In the genomic region with DNA sequence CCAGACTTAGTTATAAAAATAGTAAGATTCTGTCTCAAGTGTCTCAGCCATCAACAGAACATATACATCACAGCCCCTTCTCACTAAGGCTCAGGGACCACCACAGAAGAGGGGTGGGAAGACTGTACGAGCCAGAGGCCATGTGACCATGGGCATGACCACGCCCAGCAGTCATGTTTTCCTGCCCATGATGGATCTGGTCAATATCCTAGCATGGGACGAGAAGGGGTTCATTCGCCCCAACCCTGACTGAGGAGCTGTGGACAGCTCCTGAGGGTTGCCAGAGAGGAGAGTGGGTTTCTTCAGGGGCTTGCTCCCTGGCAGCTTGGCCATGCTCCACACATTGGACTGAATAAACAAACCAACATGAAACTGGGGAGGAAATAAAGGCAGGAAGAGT, we compare ENCODE assay signal across 30 mouse cellular contexts.
"Had no signal": no experiment of that assay in that cellular context is flagged by ENCODE, and none has a peak within 500 bp of the region (broad histone marks: within the 10 kb centered on the region; RNA-seq: fewer than 3 reads in every experiment).

No protein-coding gene starts in this region.

- DNase-seq: left cerebral cortex, postnatal 4 days; liver; liver, embryonic 13.5 days; liver, postnatal 0 days; lung, adult 18-20 months; lung, adult 2 months; lung, embryonic 14.5 days; lung, postnatal 10 days; lung, postnatal 14 days; lung, postnatal 36 days; lung, postnatal 4 days; midbrain, embryonic 14.5 days had no signal

- H3K4me2 ChIP-seq: limb, embryonic 12.5 days; limb, embryonic 13.5 days; limb, embryonic 15.5 days; liver, embryonic 11.5 days; liver, embryonic 12.5 days; liver, embryonic 13.5 days; liver, embryonic 15.5 days; lung, embryonic 14.5 days; lung, embryonic 15.5 days; midbrain, embryonic 12.5 days; midbrain, embryonic 13.5 days; neural tube, embryonic 12.5 days had no signal

- H3K9ac ChIP-seq: limb, embryonic 12.5 days; limb, embryonic 13.5 days; limb, embryonic 15.5 days; liver, embryonic 12.5 days; liver, embryonic 13.5 days; liver, embryonic 14.5 days; liver, embryonic 15.5 days; liver, postnatal 0 days; lung, embryonic 14.5 days; lung, embryonic 15.5 days; midbrain, embryonic 12.5 days; midbrain, embryonic 13.5 days; neural tube, embryonic 12.5 days had no signal

- H3K36me3 ChIP-seq: limb, embryonic 10.5 days; limb, embryonic 12.5 days; limb, embryonic 13.5 days; limb, embryonic 15.5 days; liver, embryonic 12.5 days; liver, embryonic 13.5 days; liver, embryonic 15.5 days; lung, embryonic 15.5 days; midbrain, embryonic 10.5 days; midbrain, embryonic 12.5 days; midbrain, embryonic 13.5 days; neural tube, embryonic 12.5 days had no signal

- H3K27me3 ChIP-seq: limb, embryonic 12.5 days; limb, embryonic 13.5 days; limb, embryonic 15.5 days; liver, embryonic 12.5 days; liver, embryonic 13.5 days; liver, embryonic 15.5 days; lung, embryonic 15.5 days; midbrain, embryonic 12.5 days; midbrain, embryonic 13.5 days; neural tube, embryonic 12.5 days had no signal

- H3K27ac ChIP-seq: limb, embryonic 10.5 days; limb, embryonic 12.5 days; limb, embryonic 13.5 days; limb, embryonic 15.5 days; liver, embryonic 12.5 days; liver, embryonic 13.5 days; liver, embryonic 14.5 days; liver, embryonic 15.5 days; lung, embryonic 15.5 days; macrophage; midbrain, embryonic 10.5 days; midbrain, embryonic 12.5 days; midbrain, embryonic 13.5 days; neural tube, embryonic 12.5 days had no signal

- H3K4me3 ChIP-seq: limb, embryonic 10.5 days; limb, embryonic 12.5 days; limb, embryonic 13.5 days; limb, embryonic 15.5 days; liver, embryonic 12.5 days; liver, embryonic 13.5 days; liver, embryonic 15.5 days; lung, embryonic 15.5 days; megakaryocyte, embryonic 14.5 days; midbrain, embryonic 10.5 days; midbrain, embryonic 12.5 days; midbrain, embryonic 13.5 days; myocyte; neural tube, embryonic 12.5 days had no signal

- H3K4me1 ChIP-seq: limb, embryonic 10.5 days; limb, embryonic 12.5 days; limb, embryonic 13.5 days; limb, embryonic 15.5 days; megakaryocyte, embryonic 14.5 days had no signal

- ATAC-seq: liver, embryonic 12.5 days; liver, postnatal 0 days; lung, postnatal 0 days; midbrain, embryonic 13.5 days; midbrain, embryonic 16.5 days had no signal

- H3K9me3 ChIP-seq: limb, embryonic 10.5 days; limb, embryonic 12.5 days; limb, embryonic 13.5 days; limb, embryonic 15.5 days; liver, embryonic 12.5 days; liver, embryonic 13.5 days; liver, embryonic 15.5 days; lung, embryonic 15.5 days; midbrain, embryonic 10.5 days; midbrain, embryonic 12.5 days; midbrain, embryonic 13.5 days; neural tube, embryonic 12.5 days had no signal
